Mouse (Mus musculus) ES-E14 (cell line): ENCODE measurements around the gene Clec12a.

ENCODE experiments used
- CHD2 ChIP-seq: IDR thresholded peaks from 2 replicates; pipeline ENCODE4 v1.6.1; 2014; ENCODE audit warnings: mild to moderate bottlenecking, low read depth, low read length, inconsistent platforms
- HCFC1 ChIP-seq: IDR thresholded peaks from 2 replicates; pipeline ENCODE4 v1.6.1; 2012; ENCODE audit warnings: low read length, inconsistent platforms, borderline replicate concordance; ENCODE audit not compliant: insufficient read depth
- MAFK ChIP-seq: IDR thresholded peaks from 2 replicates; pipeline ENCODE4 v1.6.1; 2014; ENCODE audit warnings: mild to moderate bottlenecking, low read depth, low read length, inconsistent platforms; ENCODE audit not compliant: insufficient read depth
- ZNF384 ChIP-seq: IDR thresholded peaks from 2 replicates; pipeline ENCODE4 v1.6.1; 2012; ENCODE audit warnings: low read depth, low read length, inconsistent platforms

- TF ChIP-seq CHD2 (no peak), HCFC1 (no peak), MAFK (no peak), ZNF384 (no peak)
These were observed 7.2 kb downstream of the Clec12a start for GRCm38 (mm10) chr6:129349524-129350352.
